Mouse (Mus musculus) kidney, adult 8-10 months (tissue): ENCODE results near the gene Gng7.
A peak's percentile ranks its signal among the peaks of the same experiment; 100 is the strongest.

ENCODE experiments used
- DNase-seq, 2 experiments: peaks; one replicate each; pipeline ENCODE4 v3.0.0; 2022

Gng7 gene

DNA sequence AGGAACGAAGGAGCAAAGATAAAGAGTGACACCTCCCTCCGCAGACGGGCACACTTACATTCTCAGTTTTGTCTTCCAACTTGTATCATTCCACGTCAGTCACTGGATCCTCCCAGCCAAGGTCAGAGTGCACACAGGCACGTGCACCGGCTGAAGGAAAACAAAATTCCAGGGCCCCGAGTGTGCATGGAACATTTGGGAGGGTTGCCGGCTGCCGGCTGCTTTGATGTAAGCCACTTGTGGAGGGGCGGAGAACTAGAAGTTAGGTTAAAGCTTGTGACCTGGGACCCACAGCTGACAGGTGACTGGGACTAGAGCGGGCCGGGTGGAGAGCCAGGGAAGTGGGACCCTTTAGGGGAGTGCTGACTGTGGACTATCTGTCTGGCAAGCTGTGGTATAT is 48.4 kb downstream of the Gng7 start:
- peak; percentile 48 to 51 for DNase-seq

DNA sequence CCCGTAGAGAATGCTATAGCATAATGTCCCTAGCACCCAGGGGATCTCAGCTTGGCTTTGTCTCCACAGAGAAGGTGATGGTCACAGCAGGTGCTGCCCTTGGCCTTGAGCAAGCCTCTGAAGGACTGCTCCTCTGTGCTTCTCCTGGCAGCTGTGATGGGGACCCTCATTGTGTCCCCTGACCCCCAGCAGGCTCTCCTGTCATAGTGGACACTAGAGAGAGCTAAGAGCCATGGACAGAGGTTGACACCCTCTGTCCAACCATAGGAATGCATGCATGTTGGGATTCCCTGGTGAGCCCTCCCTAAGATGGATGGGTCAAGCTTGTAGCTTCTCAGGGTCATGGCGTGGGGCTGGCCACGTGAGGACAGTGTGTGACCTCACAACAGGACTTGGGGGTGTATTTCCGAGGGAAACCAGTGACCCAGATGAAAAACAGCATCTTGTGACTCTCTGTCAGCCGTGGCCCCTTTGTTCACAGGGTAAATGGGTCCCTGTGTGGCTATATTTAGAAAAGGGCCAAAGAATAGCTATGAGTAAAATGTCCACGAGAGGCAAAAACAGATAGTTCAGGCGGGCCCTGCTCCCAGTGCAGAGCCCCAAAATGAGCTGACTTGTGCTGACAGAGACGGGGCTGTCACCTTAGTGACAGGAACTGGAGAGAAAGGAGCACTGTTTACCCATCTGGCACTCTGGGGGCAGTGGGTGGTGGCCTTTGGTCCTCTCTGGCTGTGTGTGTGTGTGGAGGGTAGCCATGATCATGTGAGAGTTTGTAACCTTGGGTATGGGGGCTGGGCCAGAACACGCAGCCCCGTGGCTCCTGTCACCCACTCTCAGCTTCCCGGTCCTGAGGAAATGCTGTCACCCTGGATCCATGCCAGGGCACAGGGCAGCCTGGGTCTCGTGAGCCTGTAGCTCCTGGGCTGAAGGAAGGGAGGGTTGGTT is 51.4 kb downstream of the Gng7 start:
- peak; percentile 50 to 54 for DNase-seq

DNA sequence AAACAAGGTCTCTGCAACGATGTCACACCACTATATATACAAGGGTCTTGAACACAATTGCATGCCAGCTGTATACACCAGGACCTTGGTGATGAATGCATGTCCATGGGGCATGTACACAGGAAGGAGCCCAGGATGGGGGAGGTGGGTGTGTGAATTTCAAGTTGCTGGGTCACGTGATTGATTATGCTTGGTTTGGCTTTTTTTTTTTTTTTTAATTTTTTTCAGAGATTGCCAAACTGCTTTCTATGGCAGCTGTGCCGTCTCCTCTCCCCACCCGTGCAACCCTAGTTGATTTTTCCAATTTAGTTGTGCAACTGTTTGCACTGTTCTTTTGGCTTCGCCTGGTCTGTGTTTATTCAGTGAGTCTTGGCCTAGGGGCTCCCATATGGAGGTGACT is 52.2 kb downstream of the Gng7 start:
- no peak for DNase-seq

DNA sequence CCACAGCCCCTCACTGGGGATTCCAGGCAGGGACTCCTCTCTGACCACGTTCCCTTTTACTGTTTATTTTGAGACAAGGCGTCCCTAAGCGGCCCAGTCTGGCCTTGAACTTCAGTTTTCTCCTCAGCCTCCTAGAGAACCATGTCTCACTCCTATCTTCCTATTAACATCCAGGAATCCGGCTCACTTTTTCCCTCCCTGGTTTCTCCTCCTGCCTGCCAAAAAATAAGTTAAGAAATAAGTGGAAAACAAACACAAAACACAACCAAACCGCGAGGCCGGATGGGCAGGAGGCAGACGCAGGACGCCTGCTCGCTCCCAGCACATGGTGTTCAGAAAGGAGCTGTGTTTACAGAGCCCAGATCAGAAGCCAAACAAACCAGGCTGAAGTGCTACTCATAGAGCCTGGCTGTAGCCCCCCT is 52.7 kb downstream of the Gng7 start:
- DNase-seq = no peak

DNA sequence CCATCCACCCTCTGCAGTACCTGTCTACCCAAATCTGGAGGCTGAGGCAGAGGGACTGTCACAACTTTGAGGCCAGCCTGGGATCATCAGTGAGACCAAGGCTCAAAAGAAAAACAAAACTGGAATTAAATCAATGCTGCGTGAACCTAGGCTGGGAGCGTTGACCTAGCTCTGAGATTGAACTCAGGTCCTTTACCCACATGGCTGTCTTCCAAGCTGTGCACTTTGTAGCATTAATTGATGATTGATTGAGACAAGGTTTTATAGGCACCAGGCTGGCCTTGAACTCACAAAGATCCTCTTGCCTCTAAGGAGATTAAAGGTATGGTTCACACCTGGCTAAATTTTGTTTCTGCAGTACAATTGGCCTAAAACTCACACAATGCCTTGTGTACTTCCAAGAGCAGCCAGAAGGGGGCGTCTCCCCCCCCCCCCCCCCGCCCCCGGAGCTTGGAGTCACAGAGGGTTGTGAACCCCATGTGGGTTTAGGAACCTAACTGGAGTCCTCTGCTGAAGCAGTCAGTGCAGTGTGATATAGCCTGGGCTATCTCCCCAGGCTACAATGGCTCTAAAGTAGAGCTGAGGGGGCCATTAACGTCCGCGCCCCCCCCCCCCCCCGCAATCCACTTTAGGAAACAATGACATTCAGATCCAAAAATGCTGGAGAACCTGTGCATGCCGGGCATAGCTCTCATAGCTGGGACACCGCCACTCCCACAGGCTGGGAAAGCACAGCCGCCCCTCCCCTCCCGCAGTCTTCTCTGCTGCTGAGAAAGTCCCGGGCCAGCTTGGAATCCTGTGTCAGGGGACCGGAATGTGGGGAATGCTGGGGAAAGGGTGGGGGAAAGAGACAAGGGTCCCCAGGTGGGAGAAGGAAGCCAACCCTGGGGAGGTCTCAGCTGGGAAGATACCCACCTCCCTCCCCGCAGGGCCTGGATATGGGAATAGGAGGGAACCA is 53.9 kb downstream of the Gng7 start:
- peak; percentile 61 to 71 for DNase-seq

DNA sequence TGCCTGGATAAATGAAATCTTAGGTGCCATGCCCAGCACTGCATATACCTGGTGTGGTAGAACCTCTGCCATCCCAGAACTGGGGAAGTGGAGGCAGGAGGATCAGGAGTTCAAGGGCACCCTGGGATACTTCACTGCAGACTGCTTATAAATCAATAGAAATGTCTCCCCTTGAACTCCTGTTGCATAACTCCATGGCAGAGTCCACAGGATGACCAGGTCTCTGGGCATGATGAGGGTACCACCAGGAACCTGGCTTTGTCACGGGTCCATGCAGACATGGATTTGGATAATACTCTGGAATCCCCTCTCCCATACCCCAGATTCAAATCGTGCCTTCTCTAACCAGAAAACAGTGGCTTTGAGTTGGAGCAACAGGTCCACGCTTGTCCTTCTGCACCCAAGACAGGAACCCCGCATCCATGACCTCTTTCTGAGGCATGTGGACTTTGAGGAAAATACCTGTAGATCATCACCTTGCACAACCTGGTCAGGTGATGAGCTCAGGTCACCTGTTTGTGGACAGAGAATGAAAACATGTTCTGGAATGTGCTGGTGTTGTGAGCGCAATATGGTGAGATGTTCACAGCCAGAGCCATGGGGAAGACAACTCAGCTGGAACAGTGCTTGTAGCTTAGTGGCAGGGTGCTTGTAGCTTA is 55.6 kb downstream of the Gng7 start:
- no peak for DNase-seq

DNA sequence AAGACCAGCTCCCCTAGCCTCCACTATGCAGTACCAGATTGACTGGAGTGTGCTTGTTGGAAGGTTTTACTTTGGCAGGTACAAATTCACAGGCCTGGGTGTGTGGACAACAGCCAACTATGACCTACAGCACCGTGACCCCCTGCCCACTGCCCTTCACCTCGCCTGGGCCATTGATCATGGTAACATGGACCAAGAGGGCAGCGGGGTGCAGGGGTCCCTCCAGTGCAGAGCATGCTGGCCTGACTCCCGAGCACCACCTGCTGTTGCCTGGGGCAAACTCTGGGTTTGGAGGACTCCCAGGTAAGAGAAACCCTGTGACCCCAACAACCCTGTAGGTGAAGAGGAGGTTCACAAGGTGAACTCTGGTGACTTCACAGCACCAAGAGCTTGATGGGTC is 57.0 kb downstream of the Gng7 start:
- DNase-seq = no peak

DNA sequence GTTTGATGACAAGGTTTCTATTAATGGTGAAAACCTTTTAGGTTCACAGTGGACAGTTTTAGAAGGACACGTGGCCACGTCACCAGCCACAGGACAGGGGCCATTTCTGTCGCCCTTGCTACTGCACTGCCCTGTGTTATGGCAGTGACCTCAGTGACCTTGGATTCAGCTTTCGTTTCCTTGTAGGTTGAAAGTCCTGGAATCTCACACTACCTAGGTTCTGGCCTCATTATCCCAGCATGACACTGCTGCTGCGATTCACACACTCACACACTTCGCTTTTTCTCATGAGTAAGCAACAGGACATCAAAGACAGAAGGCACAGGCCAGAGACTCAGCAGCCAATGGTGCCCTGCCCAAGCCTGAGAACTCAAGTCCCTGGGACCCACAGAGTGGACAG is 57.8 kb downstream of the Gng7 start:
- no peak for DNase-seq

DNA sequence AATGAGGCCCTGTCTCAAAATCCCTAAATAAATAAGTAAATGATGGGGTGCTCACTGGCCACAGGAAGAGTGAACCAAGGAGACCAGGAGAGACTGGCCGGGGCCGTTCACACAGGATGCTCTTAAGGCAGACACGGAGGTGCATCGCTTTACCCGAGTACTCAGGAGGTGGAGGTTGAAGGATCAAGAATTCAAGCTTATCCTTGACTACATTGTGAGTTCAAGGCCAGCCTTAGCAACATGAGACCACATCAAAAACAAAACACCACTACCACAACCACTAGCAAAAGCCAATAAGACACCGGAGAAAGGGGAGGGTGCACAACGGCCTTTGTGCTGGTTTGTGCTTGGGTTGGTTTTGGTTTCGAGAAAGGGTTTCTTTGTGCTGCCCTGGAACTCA is 58.4 kb downstream of the Gng7 start:
- DNase-seq = no peak

DNA sequence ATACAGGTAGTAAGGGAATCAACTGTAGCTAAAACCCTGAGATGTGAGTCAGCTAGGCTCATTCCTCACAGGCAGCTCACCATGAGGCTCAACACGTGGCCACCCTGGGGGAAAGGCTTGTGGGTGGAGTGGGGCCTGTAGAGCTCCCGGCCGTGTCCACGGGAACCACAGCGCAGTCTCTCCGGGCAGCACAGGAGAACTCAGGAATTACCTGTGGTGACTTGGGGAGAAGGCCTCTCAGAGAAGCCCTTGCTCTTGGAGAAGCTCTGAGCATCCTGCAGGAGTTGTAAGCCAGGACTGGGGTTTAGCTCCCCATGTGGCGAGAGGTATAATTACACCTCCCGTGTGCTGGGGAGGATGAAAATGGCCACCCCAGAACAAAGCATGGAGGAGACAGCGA is 59.2 kb downstream of the Gng7 start:
- peak in 1 of 2 experiments; percentile 52 for DNase-seq

DNA sequence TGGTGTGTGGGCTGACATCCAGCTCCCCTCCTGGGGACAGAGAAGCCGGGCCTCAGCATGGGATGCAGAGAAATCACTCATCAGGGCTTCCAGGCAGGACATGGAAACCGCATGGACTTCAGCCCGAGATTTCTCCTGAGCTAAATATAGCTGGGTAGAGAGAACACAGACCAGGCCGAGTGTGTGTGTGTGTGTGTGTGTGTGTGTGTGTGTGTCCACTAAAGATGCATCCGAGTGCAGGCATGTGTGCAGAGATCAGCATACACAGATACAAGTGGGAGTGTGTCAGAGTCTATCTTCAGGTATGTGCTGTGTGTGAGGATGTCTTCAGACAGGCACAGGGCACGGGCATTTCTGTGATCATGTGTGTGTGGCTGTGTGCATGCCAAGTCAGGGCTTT is 59.9 kb downstream of the Gng7 start:
- DNase-seq = no peak

DNA sequence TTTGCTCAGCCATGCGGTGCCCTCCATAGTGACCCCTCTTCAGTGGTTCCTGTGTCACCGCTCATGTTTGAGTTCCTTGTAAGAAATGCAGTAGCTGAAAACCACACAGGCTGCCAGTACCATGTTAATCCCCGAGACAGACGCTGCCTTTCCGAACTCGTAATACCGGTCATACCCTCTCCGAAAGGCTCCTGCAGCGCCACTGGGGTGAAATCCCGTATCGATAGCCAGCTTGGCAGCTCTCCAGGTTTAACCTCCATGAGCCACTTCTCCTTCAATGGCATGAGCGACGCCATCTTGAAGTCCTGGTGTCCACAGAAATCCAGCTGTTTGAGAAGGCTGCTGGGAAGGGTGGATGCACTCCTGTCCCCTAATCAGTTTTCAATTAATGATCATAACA is 60.3 kb downstream of the Gng7 start:
- no peak for DNase-seq

DNA sequence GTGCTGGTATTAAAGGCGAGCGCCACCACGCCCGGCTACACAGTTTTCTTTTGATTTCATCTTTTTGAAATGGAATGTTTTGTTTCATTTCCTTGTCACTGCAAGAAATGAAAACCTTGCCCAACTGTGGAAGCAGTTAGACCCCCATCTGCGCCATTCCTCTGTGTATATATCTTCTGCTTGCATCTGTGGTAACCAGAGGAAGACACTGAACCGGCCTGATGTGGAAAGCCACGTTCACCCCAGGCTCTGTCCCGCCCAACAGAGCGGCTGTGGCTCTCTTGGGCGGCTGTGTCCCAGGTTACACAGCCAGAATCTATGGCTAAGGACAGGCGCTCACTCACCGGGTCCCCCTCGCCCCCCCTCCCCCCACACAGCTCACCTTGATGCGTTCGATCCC is 62.3 kb downstream of the Gng7 start:
- DNase-seq = no peak

DNA sequence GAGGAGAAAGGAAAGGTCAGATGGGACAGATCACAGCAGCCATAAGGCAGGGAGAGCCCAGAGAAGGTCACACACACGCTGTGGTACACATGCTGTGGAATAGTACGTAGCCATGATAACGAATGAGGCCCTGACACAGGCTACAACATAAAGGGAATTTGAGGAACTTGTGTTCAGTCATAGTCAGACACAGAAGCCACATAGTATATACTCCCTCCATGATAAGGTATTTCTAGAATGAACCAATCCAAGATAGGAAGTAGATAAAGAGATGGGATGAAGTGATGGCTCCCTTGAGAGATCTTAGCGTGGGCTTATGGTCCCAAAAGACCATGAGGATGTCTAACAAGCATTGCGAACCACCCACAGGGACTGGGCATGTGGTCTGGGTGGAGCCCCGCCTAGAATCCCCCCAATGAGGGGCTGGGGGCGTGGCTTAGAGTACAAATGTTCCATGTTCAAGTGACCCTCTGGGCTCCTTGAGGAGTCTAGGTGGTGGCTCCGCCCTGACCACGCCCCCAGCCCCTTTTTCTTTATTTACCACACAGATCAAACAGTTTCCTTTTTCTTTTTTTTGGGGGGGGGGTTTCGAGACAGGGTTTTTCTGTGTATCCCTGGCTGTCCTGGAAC is 62.9 kb downstream of the Gng7 start:
- no peak for DNase-seq

DNA sequence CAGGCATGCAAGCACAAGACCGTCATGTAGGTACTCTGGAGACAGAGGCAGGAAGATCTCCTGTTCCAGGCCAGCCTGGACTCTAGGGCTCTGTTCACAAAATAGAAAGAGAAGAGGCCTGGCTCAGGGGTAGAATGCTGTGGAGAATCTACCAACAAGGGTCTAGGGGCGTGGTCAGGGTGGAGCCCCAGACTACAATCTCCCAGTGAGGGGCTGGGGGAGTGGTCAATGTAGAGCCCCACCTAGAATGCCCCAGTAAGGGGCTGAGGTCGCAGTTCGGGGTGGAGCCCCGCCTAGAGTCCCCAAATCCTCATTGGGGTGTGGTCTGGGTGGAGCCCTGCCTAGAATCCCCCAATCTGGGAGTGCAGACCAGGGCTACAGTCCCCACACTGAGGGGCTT is 64.4 kb downstream of the Gng7 start:
- no peak for DNase-seq

DNA sequence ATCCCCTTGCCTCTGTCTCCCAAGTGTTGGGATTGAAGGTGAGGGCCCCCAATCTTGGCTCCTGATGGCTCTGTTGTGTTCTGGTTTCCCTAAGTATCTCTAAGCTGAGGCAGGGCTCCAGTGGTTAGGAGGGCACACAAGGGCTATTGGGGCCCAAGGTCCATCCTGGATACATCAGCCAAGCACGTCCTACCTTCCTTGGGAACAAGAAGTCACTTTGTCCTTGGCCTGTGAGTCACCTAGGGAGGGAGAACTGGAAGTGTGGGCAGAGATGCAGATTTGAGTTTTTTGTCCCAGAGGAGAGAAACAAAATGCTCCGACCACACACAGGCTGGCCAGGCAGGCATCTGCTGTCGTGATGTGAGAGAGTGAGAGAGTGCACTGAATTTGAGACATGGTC is 65.7 kb downstream of the Gng7 start:
- DNase-seq = no peak

DNA sequence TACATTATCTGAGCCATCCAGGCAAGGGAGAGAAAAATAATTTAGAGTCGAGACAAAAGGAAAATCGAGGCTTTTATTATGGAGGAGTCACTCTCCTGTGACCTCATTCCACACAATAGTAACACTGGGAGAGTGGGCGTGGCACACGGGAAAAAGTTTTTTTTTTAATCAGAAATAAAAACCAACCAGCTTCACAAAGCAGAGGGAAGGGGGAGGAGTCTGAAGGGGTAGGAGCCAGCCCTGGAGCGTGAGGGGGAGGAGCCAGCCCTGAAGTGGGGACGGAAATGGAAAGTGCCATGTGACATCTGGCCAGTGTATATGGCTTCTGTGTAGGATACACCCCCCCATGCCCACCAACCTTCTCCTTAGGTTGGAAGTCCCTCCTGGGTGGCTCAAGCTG is 66.2 kb downstream of the Gng7 start:
- no peak for DNase-seq

DNA sequence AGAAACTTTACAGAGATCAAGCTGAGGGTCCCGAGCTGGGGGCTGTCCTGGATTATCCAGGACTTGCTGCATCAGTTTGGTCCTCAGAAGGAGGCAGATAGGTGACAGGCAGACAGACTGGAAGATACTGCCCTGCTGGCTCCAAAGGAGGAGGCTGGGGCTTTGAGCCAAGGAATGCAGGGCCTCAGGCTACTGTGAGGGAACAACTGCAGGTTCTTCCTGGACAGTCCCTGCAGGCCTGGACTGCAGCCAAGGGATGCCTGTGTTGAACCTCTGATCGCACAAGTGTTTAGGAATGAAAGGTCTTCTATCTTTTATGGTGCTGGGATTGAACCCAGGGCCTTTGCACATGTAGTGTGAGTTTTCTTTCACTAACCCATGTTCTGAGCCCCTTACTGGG is 66.9 kb downstream of the Gng7 start:
- peak; percentile 62 for DNase-seq

DNA sequence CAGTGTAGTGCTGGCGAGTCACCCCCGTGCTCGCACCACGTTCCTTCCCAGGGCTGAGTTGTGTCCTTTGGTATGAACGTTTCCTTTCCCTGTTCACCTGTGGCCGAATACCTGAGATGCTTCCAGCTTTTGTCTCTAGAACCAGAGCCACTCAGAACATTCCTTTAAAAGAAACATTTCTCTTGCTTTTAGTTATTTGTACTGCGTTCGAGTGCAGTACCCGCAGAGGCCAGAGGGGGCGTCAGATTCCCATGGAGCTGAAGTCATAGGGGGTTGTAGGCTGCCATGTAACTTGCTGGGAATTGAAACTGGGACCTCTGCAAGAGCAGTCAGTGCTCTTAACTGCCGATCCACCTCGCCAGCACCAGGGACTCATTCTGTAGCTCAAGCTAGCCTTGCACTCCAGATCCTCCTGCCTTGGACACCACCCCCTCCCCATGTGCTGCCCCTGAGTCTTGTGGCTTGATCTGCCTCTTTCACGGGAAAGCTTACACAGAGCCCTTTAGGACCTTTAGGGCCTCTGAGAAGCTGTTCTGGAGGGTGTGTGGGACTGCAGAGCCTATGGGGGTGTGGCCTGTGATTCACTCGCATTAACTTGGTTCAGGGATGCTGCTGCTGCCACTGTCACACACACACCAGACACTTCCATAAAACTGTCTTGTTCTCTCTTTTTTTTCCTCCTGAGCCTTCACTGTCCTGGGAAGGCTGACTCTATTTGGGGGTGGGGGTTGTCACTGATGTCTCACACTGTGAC is 67.9 kb downstream of the Gng7 start:
- DNase-seq = no peak

DNA sequence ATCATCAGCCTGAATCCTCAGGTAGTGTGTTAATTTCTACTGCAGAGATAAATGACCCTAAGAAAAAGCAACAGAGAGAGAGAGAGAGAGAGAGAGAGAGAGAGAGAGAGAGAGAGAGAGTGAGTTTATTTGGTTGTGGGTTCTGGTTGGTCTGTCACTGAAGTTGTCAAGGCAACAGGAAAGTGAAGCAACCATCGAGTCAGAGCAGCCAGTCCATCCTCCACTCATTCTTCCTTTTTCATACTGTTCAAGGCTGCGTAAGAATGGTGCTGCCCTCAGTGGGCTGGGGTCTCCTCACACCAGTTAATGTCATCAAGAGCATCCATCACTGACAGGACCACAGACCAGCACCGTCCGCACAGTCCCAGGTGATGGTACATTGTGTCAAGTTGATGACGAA is 70.5 kb downstream of the Gng7 start:
- no peak for DNase-seq

DNA sequence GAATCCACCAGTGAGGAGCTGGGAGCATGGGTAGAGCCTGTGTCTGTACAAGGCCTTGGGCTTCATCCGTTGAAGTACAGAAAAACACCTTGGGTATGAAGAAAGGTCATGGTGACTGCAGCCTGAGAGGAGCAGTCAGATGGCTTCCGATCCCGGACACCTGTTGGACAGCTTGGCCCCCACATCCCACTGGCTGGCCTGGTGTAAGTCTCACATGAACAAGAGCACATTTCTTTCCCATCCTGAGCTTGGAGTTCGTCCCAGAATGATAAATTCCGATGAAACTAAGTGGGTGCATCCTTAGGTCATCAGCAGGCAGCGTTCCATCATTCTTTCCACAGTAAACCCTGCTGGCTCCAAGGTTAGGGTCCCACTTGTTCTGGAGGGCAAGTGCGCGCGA is 71.0 kb downstream of the Gng7 start:
- DNase-seq = no peak

DNA sequence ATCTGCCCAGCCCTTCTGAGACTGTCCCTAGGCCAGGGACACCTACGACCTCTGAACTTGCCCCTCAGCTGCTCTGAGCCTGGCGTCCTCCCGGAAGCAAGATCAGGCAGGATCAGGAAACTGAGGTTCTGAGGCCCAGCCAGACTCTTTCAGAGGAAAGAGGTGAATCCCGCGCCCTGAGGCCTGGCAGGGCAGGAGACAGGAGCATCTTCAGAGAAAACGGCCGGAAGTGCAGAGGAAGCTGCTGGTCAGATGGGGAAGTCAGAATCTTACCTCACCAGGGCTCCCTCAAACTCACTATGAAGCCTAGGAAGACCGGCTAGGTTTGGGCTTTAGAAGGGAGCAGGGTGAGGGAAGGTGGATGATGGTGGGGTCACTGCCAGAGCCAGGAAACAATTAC is 71.8 kb downstream of the Gng7 start:
- DNase-seq = no peak
